Mouse (Mus musculus): ENCODE measurements around the gene Dis3l2.

DNA sequence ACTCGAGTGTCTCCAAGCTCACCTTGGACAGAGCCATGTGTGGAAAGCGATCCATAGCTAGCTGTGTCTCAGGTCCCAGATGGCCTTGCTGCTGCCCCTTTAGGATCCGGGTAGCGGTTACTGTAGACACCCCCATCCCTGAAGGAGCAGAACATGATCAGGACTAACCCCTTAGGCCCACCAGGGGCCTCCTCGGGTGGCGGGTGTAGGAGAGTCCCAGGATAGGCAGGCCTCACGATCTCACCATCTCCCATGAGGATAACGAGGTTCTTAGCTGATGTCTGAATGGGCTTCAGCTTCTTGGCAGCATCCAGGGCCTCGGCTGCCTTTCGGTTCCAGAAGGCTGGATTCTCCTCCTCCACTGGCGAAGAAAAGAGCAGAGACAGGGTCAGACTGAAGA, 385.6 kb downstream of the Dis3l2 start:
- TF ChIP-seq TAL1 (IDR thresholded peaks at IDR 0.05; ENCODE audit: low read length): no peak
- no peak for TF ChIP-seq GATA1 (IDR thresholded peaks at IDR 0.05; ENCODE audit: low read length)
